Mouse (Mus musculus) spleen, adult 12 weeks (tissue): Measurements from ENCODE around the gene Iqsec1.
A peak's percentile ranks its signal among the peaks of the same experiment; 100 is the strongest.

Experiments used
- DNase-seq: peaks from one replicate; pipeline ENCODE4 v3.0.0; 2022; ENCODE audit warnings: low spot score

The Iqsec1 gene

DNA sequence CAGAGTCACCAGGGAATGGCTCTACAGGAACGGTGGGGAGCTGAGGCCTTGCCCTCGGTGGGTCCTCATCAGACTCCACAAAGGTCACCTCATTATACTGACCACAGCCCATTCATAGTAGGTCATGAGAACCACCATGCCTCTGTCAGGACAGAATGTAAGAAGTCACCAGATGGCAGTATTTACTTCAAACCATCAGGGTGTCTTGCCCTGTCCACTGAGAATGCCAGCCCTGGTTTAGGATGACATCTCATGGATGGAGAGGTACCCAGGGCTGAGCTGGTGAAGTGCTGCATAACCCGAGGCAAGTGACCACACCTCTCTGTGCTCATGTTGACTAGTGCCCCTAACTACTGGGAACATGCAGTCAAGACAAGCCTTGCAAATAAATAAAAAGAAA, 282.7 kb downstream of the Iqsec1 start:
- no peak for DNase-seq

- peak; percentile 66 for DNase-seq
Observed at GRCm38 (mm10) chr6:90704705-90705344, 283.7 kb downstream of the Iqsec1 start.

GRCm38 (mm10) chr6:90703782-90704181, 284.7 kb downstream of the Iqsec1 start:
- DNase-seq: no peak

DNA sequence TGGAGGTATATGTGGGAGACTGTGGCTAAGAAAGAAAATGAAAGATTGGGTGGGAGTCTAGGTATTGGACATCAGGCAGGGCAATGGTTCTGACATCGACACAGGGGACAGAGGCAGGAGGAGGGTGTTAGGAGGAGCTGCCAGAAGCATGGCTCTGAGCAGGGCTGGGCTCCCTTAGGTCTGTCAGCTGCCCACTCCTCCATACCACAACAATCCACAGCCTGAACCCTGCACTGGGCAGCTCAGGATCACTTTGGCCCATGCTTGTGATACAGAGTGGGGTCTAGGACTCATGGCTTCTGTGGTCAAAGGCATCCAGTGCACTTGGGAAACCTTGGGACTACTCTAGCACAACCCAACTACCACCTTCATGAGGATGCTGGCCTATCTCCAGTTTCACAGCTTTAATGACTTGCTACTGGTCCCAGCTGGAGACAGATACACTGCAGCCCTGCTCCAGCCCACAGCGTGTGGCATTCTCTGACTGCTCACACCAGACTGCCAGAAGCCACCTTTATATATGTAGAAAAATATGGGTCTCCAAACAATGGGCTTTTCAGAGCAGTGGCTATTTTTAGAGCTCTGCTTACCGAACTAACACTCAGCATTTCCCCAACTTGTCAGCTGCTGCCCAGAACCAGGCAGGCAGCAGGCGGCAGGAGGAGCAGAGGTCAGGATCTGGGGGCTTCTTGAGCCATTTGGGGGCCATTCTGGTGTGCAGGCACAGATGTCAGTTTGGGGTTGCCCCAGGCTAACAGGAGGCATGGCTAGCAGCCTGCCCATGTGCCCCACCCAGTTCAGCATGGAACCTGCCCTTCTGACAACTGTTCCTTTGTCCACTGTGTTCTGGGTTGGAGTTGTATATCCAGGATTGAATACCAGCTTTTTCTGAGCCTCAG, 285.4 kb downstream of the Iqsec1 start:
- no peak for DNase-seq

- no peak for DNase-seq
Observed at GRCm38 (mm10) chr6:90702197-90702596, 286.3 kb downstream of the Iqsec1 start.

GRCm38 (mm10) chr6:90701391-90701790, 287.1 kb downstream of the Iqsec1 start:
- no peak for DNase-seq

DNA sequence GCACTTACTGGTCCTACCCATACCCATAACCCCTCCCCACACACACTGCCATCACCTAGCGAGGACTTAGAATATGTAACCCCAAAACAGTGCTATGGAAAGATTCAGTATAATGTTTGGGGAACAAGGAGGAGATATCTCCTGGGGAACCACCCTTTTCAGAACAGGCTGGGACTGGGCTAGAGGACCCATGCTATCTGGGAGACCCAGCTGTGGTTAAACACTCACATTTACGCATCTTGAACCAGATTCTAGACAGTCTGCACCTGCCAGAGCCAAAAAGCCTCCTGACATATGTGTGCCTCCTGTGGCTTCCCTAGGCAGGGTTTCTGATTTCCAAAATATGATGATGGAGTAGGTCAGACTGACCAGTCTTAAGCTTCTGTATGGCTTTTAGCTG, 287.7 kb downstream of the Iqsec1 start:
- DNase-seq: no peak

GRCm38 (mm10) chr6:90700068-90700467, 288.4 kb downstream of the Iqsec1 start:
- no peak for DNase-seq

GRCm38 (mm10) chr6:90698843-90699242, 289.6 kb downstream of the Iqsec1 start:
- no peak for DNase-seq

DNA sequence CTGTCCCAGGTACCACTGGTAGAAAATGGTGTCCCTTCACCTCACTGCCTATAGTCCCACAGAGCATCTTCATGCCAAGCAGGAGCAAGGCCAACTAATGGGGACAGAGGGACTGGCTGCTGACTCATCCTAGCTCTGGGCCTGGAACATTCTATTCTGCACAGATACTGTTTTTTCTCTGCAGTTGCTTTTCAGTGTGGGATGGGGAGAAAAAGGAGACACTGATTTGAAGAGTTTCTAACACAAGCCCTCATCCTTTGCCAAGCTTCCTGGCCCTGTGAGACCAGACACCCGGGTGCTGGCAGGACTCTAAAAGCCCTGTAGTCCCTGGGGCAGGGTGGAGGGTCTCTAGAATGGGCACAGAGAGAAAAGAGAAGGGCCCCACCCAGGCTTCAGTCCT, 292.7 kb downstream of the Iqsec1 start:
- no peak for DNase-seq

DNA sequence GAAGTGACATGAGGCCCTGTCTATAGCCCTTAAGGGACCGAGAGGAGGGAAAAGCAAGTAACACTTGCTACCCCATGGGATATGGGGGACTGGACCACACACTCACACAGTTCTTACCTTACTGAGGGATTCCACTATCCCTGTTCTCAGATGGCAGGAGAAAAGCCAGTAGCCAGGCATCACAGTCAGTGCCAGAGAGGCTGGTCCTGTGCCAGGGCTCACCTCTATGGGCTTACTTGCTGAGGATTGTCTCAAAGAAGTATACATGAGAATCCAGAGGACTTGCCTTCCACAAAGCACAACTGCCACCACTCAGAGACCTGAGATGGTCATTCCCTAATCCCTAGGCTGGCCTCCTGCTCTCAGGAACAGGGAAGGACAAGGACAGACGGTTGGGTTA, 296.1 kb downstream of the Iqsec1 start:
- DNase-seq: no peak

DNA sequence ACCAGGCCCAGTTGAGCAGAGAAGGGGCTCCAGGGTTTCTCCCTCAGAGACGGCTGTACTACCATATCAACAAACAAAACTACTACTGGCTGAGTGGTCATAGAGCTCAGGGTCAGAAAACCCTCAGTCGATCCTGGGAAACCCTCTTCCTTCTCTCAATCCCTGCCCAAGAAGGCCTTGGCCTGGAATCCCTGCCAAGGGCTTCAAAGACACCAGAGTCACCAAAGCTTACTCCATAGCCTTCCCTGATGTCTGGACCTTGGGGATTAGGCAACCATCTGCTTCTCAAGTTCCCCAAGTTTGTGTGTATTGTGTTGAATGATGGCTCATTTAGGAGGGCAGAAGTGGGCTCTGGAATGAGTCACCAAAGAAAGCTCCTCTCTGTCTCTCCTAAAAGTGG, 296.6 kb downstream of the Iqsec1 start:
- no peak for DNase-seq

DNA sequence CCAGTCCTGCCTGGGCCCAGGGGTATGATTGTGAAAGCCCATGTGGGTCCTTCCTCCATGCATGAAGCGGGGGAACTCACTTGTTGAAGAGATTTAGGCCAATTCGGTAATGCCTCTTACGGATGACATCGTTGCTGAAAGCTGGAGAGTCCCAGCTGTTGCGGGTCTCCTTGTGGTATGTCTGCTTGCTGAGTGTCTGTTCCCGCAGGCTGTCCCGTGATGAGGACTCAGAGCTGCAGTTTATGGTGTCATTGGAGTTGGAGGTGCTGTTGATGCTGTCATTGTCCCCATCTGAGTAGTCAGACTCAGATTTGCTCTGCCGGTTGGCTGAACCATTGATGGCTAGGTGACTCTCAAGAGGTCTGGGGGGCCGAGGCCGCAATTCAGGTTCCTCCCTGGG, 299.0 kb downstream of the Iqsec1 start:
- no peak for DNase-seq

DNA sequence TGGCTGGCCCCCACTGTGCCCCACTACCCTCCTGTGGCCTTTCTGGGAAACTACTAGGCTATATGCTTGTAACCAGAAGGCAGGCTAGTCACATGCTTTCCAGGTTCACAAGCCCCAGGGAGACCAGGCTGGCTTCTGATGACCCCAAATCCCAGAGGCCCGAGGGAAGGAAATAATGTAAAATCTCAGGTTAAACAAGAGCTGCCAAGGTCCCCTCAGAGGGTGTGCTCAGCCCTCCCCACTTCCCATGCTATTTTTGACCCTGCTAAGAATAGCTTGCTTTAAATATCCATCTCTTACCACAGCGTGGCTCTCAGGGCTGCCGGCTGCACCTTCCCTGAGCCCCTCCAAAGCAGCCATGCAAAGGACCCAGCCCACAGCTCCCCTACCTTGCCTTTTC, 299.7 kb downstream of the Iqsec1 start:
- DNase-seq: no peak

DNA sequence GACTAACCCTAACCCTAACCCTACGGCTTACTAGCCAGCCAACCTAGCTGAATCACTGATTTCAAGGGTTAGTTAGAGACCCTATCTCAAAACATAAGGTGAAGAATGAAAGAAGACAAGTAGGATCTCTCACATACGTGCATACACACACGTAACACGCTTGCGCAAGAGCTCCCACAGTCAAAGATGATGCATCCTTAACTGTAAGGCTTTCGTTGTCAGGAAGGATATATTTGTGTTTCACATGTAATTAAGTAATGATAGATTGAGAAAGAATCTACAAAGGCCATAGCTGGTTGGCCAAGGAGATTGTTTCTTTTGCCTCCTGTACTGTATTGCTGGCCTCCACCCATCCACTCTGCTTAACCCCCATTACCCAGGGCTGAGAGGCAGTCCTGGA, 300.5 kb downstream of the Iqsec1 start:
- DNase-seq: no peak

DNA sequence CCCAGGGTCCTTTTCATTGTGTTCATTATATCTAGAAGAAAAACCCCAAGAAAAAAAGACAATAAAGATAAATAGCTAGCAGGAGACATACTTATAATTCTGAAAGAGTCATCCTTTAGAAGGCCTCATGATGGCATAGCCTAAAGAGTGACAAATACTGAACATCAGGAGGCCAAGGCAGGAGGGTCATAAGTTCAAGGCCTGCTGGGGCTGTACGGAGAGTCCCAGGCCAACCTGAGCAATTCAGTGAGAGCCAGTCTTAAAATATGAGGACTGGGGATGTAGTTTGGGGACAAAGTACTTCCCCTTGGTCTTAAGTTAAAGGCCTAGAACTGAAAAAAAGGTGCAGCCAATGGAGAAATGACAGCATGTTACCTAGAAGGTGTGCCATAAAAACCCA, 301.7 kb downstream of the Iqsec1 start:
- no peak for DNase-seq

GRCm38 (mm10) chr6:90683831-90684532, 304.5 kb downstream of the Iqsec1 start:
- DNase-seq: no peak

DNA sequence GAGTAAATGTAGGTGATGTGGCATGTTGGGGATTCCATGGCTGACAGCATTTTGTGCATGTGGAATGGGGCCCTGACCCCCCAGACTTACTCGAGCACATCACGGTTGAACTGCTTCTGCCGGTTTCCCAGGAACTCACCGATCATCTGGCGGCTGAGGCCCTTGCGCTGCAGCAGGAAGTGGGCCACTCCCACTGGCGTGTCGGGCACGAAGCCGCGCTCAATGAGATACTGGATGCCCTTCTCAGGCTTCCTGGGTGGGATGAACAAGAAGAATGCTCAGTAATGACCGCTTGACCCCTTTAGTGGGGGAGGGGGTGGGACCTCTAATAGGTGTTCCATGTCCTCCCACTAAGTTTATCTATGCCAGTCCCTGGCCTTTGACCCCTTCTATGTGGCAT, 308.1 kb downstream of the Iqsec1 start:
- DNase-seq: no peak

DNA sequence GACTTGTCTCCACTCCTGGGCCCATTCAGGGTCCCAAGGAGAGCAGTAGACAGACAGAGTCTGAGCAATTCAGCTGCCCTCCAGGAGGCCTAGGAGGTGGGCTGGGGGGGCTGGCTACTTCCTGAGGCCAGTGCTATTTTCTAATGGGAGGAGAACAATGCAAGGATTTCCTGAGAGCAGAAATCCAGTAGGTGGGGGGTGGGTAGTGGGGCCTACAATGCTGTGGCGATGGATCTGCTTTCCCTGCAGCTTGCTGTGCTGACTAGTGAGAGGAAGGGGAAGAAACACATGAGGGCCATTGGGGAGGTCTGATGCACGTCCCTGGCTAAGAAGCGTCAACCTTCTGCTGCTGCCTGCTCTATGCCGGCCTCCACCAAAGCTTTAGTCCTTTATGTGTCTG, 309.7 kb downstream of the Iqsec1 start:
- no peak for DNase-seq

GRCm38 (mm10) chr6:90668693-90669092, 319.8 kb downstream of the Iqsec1 start:
- no peak for DNase-seq

- no peak for DNase-seq
Observed at GRCm38 (mm10) chr6:90663736-90664135, 324.7 kb downstream of the Iqsec1 start.

DNA sequence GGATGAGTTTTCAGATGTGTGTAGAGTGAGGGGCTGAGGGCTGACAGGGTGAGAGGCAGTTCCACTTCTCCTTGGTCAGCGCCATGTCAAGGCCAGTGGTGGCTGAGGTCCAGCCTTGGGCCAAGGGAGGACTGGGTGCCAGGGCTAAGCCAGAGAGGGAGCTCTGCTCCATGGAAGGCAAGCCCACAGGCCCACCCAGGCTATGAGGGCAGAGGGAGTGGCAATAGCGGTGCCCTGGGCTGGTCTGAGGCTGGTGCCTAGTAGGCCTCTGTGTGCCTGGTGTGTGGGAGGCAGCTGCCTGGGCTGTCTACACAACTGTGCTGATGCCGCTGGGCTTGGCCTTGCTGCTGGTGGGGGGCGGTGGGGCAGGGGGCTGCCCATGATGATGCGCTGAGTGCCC, 326.3 kb downstream of the Iqsec1 start:
- no peak for DNase-seq

- DNase-seq: no peak
Observed at GRCm38 (mm10) chr6:90661029-90661399, 327.5 kb downstream of the Iqsec1 start.
